Mouse (Mus musculus) spleen, adult 2 months (tissue): ENCODE data around the gene Tada2b. TPM values are rescaled to one million over a fixed set of nuclear protein-coding genes. Genes with fewer than 3 reads are reported as not detected.

Experiments
- DNase-seq, 2 experiments: peaks; one replicate each; pipeline versions ENCODE4 v3.0.0 to v3.0.0-alpha.2; 2012 to 2021; ENCODE audit warnings: low spot score in 2 of 2, low read depth in 1 of 2
- H3K27ac ChIP-seq: fragments of 200-500 bp; 2 replicates; pipeline ENCODE4 v1.5.1; 2012; ENCODE audit warnings: low read length, inconsistent platforms; ENCODE audit not compliant: insufficient read depth
- H3K27me3 ChIP-seq: fragments of 200-500 bp; 2 replicates; pipeline ENCODE4 v1.6.1; 2012; ENCODE audit warnings: mild to moderate bottlenecking, moderate library complexity, low read length, inconsistent platforms; ENCODE audit not compliant: control insufficient read depth, insufficient read depth
- H3K36me3 ChIP-seq: fragments of 200-500 bp; 2 replicates; pipeline ENCODE4 v1.6.1; 2012; ENCODE audit warnings: mild to moderate bottlenecking, low read length, inconsistent platforms; ENCODE audit not compliant: control insufficient read depth, insufficient read depth
- H3K4me1 ChIP-seq: fragments of 200-500 bp; 2 replicates; pipeline ENCODE4 v1.6.1; 2011; ENCODE audit warnings: inconsistent platforms; ENCODE audit not compliant: control insufficient read depth, insufficient read depth, insufficient read length
- H3K4me3 ChIP-seq: fragments of 200-500 bp; 2 replicates; pipeline ENCODE4 v1.5.1; 2011; ENCODE audit warnings: mild to moderate bottlenecking, inconsistent platforms; ENCODE audit not compliant: insufficient read depth, insufficient read length; ENCODE audit errors: extremely low read depth
- CTCF ChIP-seq: fragments of 200-500 bp; IDR thresholded peaks from 2 replicates; pipeline ENCODE4 v1.5.1; 2011; ENCODE audit warnings: mild to moderate bottlenecking, inconsistent platforms; ENCODE audit not compliant: insufficient read depth, insufficient read length, insufficient replicate concordance; ENCODE audit errors: extremely low read depth
- POLR2A ChIP-seq: fragments of 200-500 bp; IDR thresholded peaks from 2 replicates; pipeline ENCODE4 v1.6.1; 2011; ENCODE audit warnings: low read depth, low read length, inconsistent platforms
- WGBS: fragments of 180-500 bp; shearing (Covaris S2); methylation state at CpG from one replicate; pipeline ENCODE4 v1.1.7; 2018; 5-methylcytosine and 5-hydroxymethylcytosine counted together
- polyA plus RNA-seq: library from polyadenylated mRNA; depleted of rRNA; stranded (reverse); fragments of >200 nt; gene quantifications from 2 replicates; pipeline ENCODE4 v1.2.3, GENCODE M21; 2012

The Tada2b gene
- polyA plus RNA-seq, 1 experiment = 10.3 TPM

- H3K36me3 ChIP-seq = peaks cover 12% of the 10 kb centered on the region
- H3K4me1 ChIP-seq = peaks cover 7% of the 10 kb centered on the region; the same call in 1 of the 2 replicates
- no peak for DNase-seq
- H3K4me3 ChIP-seq = peak overlapping the region; percentile 91
- WGBS = 9% methylated on average over 8 of the region's 8 CpGs
- TF ChIP-seq CTCF (no peak), POLR2A (no peak)
- H3K27me3 ChIP-seq = no peaks in the 10 kb centered on the region
- no peak overlapping the region for H3K27ac ChIP-seq
These were observed 18.2 kb downstream of the Tada2b start for GRCm38 (mm10) chr5:36465889-36466288.

GRCm38 (mm10) chr5:36464709-36465661 lies 19.1 kb downstream of the Tada2b start, which contains the start of gene Grpel1:
Grpel1 (plus strand) TSS chr5:36464998.
- Histone ChIP-seq H3K4me1 (peaks cover 7% of the 10 kb centered on the region; the same call in 1 of the 2 replicates), H3K36me3 (peaks cover 6% of the 10 kb centered on the region), H3K4me3 (peak within 1 kb of the TSS; percentile 91), H3K27me3 (no peaks in the 10 kb centered on the region), H3K27ac (peak within 1 kb of the TSS; percentile 72)
- under 1% methylated on average over 68 of the region's 68 CpGs for WGBS
- DNase-seq = peak; percentile 98 to 100
- TF ChIP-seq CTCF (no peak), POLR2A (peak; percentile 78)

- DNase-seq = no peak
- peaks cover 7% of the 10 kb centered on the region; the same call in 1 of the 2 replicates for H3K4me1 ChIP-seq
- no peaks in the 10 kb centered on the region for H3K27me3 ChIP-seq
- no peak overlapping the region for H3K27ac ChIP-seq
- 68% methylated on average over 5 of the region's 5 CpGs for WGBS
- H3K36me3 ChIP-seq = no peaks in the 10 kb centered on the region
- no peak overlapping the region for H3K4me3 ChIP-seq
- no peak for TF ChIP-seq CTCF
- no peak for TF ChIP-seq POLR2A
These were observed 20.7 kb downstream of the Tada2b start for GRCm38 (mm10) chr5:36463391-36463790.

- 10% methylated on average over 7 of the region's 7 CpGs for WGBS
- no peak overlapping the region for H3K27ac ChIP-seq
- no peaks in the 10 kb centered on the region for H3K27me3 ChIP-seq
- TF ChIP-seq CTCF = peak; percentile 93
- no peak for TF ChIP-seq POLR2A
- H3K4me1 ChIP-seq = peaks cover 7% of the 10 kb centered on the region; the same call in 1 of the 2 replicates
- H3K36me3 ChIP-seq = no peaks in the 10 kb centered on the region
- DNase-seq = peak; percentile 44 to 82
- H3K4me3 ChIP-seq = no peak overlapping the region
These were observed 21.3 kb downstream of the Tada2b start for GRCm38 (mm10) chr5:36462810-36463209.

GRCm38 (mm10) chr5:36461231-36461630 lies 22.9 kb downstream of the Tada2b start:
- no peak for DNase-seq
- H3K27me3 ChIP-seq = no peaks in the 10 kb centered on the region
- no peak overlapping the region for H3K27ac ChIP-seq
- H3K4me1 ChIP-seq = peaks cover 7% of the 10 kb centered on the region; the same call in 1 of the 2 replicates
- H3K36me3 ChIP-seq = no peaks in the 10 kb centered on the region
- WGBS = 69% methylated on average over 2 of the region's 2 CpGs
- H3K4me3 ChIP-seq = no peak overlapping the region
- TF ChIP-seq CTCF = no peak
- TF ChIP-seq POLR2A = no peak

GRCm38 (mm10) chr5:36460712-36461111 lies 23.4 kb downstream of the Tada2b start:
- TF ChIP-seq CTCF (no peak), POLR2A (no peak)
- H3K27me3 ChIP-seq = no peaks in the 10 kb centered on the region
- no peaks in the 10 kb centered on the region for H3K36me3 ChIP-seq
- no peak overlapping the region for H3K4me3 ChIP-seq
- WGBS = 84% methylated on average over 2 of the region's 2 CpGs
- H3K4me1 ChIP-seq = peaks cover 3% of the 10 kb centered on the region; the same call in 1 of the 2 replicates
- no peak overlapping the region for H3K27ac ChIP-seq
- no peak for DNase-seq

- Histone ChIP-seq H3K36me3 (no peaks in the 10 kb centered on the region), H3K27ac (no peak overlapping the region), H3K4me1 (no peaks in the 10 kb centered on the region), H3K4me3 (no peak overlapping the region), H3K27me3 (no peaks in the 10 kb centered on the region)
- peak; percentile 39 to 60 for DNase-seq
- 3% methylated on average over 4 of the region's 4 CpGs for WGBS
- TF ChIP-seq CTCF (peak; percentile 58; the same call in 1 of the 2 replicates), POLR2A (no peak)
These were observed 25.2 kb downstream of the Tada2b start for GRCm38 (mm10) chr5:36458926-36459325.
